Mouse (Mus musculus): ENCODE measurements around the gene Pigs.

DNA sequence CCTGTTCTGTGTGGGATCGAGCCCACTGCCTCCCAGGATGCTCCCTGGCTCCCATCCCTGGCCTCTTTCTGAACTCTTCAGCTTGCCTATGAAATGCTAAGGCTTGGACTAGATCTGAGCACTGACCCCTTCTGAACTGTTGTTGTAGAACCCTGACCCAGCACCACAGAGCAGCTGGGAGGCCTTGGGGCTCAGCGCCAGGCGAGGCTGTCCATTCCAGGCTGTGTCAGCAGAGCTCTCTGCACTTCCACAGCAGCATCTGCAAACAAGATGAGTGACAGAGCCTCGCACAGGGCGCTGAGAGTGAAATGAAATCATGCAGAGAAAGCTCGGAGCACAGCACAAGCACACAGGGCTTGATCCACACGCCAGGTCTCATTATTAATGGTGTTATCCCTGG is 44.4 kb downstream of the Pigs start:
- TF ChIP-seq CTCF (IDR thresholded peaks at IDR 0.05; ENCODE audit: low read depth) (no peak), EP300 (IDR thresholded peaks at IDR 0.05; ENCODE audit: low read depth) (no peak)

Measured in liver, embryonic 14.5 days (tissue).